Mouse (Mus musculus) heart, adult 2 months (tissue): ENCODE results near the gene Sec31b. TPM values are rescaled to one million over a fixed set of nuclear protein-coding genes. Genes with fewer than 3 reads are reported as not detected.

ENCODE experiments used
- DNase-seq, 2 experiments: peaks; one replicate each; pipeline ENCODE4 v3.0.0; 2021
- H3K27ac ChIP-seq: fragments of 200-600 bp; 2 replicates; pipeline ENCODE4 v1.8.1; 2022
- H3K27me3 ChIP-seq: fragments of 200-500 bp; 2 replicates; pipeline ENCODE4 v1.6.1; 2012; ENCODE audit warnings: mild to moderate bottlenecking, low read length, inconsistent platforms, mixed read lengths; ENCODE audit not compliant: control insufficient read depth, insufficient read depth
- H3K36me3 ChIP-seq: fragments of 200-500 bp; 2 replicates; pipeline ENCODE4 v1.6.1; 2012; ENCODE audit warnings: low read length, inconsistent platforms; ENCODE audit not compliant: control insufficient read depth, insufficient read depth
- H3K4me1 ChIP-seq: fragments of 200-500 bp; 2 replicates; pipeline ENCODE4 v1.6.1; 2011; ENCODE audit warnings: low read length; ENCODE audit not compliant: control insufficient read depth, insufficient read depth
- H3K4me3 ChIP-seq: fragments of 200-600 bp; 2 replicates; pipeline ENCODE4 v1.8.1; 2022
- H3K79me2 ChIP-seq: fragments of 200-500 bp; replicated peaks from 2 replicates; pipeline ENCODE4 v1.6.1; 2012; ENCODE audit warnings: mild to moderate bottlenecking, inconsistent platforms, low read length, moderate library complexity, mixed read lengths; ENCODE audit not compliant: control insufficient read depth, insufficient read depth
- H3K9ac ChIP-seq: fragments of 200-500 bp; 2 replicates; pipeline ENCODE4 v1.6.1; 2012; ENCODE audit warnings: low read depth, mild to moderate bottlenecking, control low read depth, inconsistent platforms, low read length, mixed read lengths
- CTCF ChIP-seq: fragments of 200-600 bp; IDR thresholded peaks from 2 replicates; pipeline ENCODE4 v1.8.1; 2022; ENCODE audit warnings: antibody characterized with exemption, mild to moderate bottlenecking, moderate library complexity
- EP300 ChIP-seq: fragments of 200-500 bp; IDR thresholded peaks from 2 replicates; pipeline ENCODE4 v1.6.1; 2011; ENCODE audit warnings: low read depth, low read length, control low read depth; ENCODE audit not compliant: insufficient read depth
- POLR2A ChIP-seq: fragments of 200-500 bp; IDR thresholded peaks from 2 replicates; pipeline ENCODE4 v1.6.1; 2011; ENCODE audit warnings: mild to moderate bottlenecking, low read depth, low read length, control low read depth; ENCODE audit not compliant: insufficient read depth
- WGBS: fragments of 180-500 bp; shearing (Covaris S2); methylation state at CpG from one replicate; pipeline ENCODE4 v1.1.7; 2018; 5-methylcytosine and 5-hydroxymethylcytosine counted together
- intact Hi-C: fragments of 180-260 bp; cut with DNase I; formaldehyde crosslinking; loops from one replicate; pipeline ENCODE4 v1.15.1; 2025
- long read RNA-seq: library from polyadenylated mRNA; stranded (forward); transcript quantifications from one replicate; pipeline ENCODE4 v2.0.0, GENCODE M21; 2021
- polyA plus RNA-seq: library from polyadenylated mRNA; depleted of rRNA; stranded (reverse); fragments of >200 nt; gene quantifications from 2 replicates; pipeline ENCODE4 v1.2.3, GENCODE M21; 2012; rRNA removed
- total RNA-seq, 2 experiments: library from RNA; stranded (reverse); gene quantifications; 2 replicates each; pipeline ENCODE4 v1.2.3; 2021

The Sec31b gene
- 10 to 100 TPM in 1 of 2 experiments, 1 to 10 TPM in 1; 8.4 to 10.5 TPM for total RNA-seq
- 16.9 and 18.5 TPM in 2 replicates for polyA plus RNA-seq
- long read RNA-seq, partial matches to known transcripts, result 3 of 7 reads
- long read RNA-seq, other reads (novel, unspliced or antisense), result 3 of 7 reads

DNA sequence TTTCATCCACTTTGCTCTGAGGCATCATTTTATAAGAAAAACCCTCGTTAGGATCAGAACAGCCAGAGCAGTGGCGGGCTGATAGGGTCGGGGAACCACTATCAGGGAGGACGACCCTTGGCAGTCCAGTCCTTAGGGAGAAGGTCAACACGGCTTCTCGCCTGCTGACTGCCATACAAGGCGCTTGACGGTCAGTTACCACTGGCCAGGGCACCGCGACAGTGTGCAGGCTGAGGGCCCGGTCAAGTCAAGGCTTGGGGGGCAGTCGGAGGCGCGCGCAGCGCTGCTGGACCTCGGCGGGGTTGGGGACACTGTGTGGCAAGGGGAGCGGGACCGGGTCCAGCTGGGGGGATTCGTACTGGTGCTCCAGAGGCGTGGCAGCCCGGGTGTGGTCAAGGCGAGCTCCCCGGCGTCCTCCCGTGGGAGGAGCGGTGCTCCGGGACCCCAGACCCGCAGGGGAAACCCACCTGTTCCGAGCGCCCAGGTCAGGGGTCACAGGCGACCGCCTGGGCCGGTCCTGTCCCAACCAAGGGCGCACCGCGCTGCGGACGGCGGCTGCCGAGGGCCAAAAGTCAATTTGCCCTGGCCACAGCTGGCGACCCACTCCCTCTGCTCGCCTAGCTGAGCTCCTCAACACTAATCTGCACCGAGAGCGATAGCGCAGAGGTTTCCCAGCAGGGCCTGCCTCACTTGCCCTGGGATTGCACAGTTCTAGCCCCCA lies at the start of gene Sec31b:
Gene Sec31b (minus strand): TSS at position 544 of the 721 bp plus-strand sequence.
- Histone ChIP-seq H3K36me3 (no peaks in the 10 kb centered on the region; the same call in 1 of the 2 replicates), H3K27ac (peak within 1 kb of the TSS; percentile 69), H3K79me2 (no peaks in the 10 kb centered on the region), H3K4me1 (no peaks in the 10 kb centered on the region), H3K27me3 (no peaks in the 10 kb centered on the region), H3K4me3 (peak within 1 kb of the TSS; percentile 63), H3K9ac (peak within 1 kb of the TSS; percentile 93)
- peak; percentile 79 to 82 for DNase-seq
- TF ChIP-seq CTCF (no peak), EP300 (no peak), POLR2A (no peak; the same call in 1 of the 2 replicates)
- WGBS, result 3% methylated on average over 47 of the region's 47 CpGs
- intact Hi-C loops, result loop anchor here (10.0 kb wide), 1 partner anchor 301 kb away; no protein-coding TSS in a partner anchor

DNA sequence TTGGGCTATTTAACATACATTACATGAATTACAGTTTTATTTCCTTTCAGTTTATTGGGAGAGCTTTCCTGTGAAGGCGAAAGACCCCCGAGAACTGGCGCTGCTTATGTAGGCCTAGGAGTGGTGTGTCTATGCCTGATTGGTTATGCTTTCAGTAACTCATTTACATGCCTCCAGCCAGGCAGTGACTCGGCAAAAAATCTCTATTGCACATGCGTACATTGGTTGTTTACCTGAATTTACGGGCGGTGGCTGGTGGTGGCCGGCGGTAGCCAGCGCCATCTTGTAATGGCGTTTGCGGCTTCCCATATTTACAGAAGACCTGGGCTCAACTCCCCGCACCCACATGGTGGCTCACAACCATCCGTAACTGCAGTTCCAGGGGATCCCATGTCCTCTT lies 48.5 kb upstream of the Sec31b start:
- Histone ChIP-seq H3K27me3 (no peaks in the 10 kb centered on the region), H3K9ac (no peak overlapping the region), H3K4me1 (no peaks in the 10 kb centered on the region), H3K36me3 (no peaks in the 10 kb centered on the region), H3K27ac (no peak overlapping the region), H3K79me2 (no peaks in the 10 kb centered on the region), H3K4me3 (no peak overlapping the region)
- DNase-seq, result no peak
- TF ChIP-seq EP300 (no peak), POLR2A (no peak), CTCF (no peak)
- intact Hi-C loops, result no loop called here
- WGBS, result 95% methylated on average over 14 of the region's 14 CpGs

DNA sequence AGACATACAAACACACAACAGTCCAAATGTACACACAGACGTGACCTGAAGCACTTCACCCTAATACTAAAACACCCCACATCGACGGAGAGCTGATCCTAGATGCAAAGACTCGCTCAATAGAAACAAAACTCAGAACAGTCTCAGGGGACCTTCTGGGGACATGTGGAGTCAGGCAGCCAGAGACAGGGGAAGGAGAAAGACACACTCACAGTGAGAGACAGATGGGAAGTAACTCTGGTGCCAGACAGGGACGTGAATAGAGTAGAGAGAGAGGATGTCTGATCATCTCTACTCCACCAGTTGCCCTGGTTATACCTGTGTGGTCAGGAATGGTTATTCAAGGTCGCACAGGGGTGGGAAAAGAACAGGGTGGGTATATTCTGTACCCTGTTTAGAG lies 46.0 kb upstream of the Sec31b start:
- H3K4me1 ChIP-seq, result no peaks in the 10 kb centered on the region
- no peaks in the 10 kb centered on the region for H3K79me2 ChIP-seq
- H3K36me3 ChIP-seq, result no peaks in the 10 kb centered on the region
- no peak for TF ChIP-seq CTCF
- TF ChIP-seq POLR2A, result no peak
- TF ChIP-seq EP300, result no peak
- H3K27ac ChIP-seq, result no peak overlapping the region
- H3K4me3 ChIP-seq, result no peak overlapping the region
- H3K9ac ChIP-seq, result no peak overlapping the region
- H3K27me3 ChIP-seq, result no peaks in the 10 kb centered on the region
- 66% methylated on average over 6 of the region's 6 CpGs for WGBS
- DNase-seq, result no peak
- intact Hi-C loops, result no loop called here

DNA sequence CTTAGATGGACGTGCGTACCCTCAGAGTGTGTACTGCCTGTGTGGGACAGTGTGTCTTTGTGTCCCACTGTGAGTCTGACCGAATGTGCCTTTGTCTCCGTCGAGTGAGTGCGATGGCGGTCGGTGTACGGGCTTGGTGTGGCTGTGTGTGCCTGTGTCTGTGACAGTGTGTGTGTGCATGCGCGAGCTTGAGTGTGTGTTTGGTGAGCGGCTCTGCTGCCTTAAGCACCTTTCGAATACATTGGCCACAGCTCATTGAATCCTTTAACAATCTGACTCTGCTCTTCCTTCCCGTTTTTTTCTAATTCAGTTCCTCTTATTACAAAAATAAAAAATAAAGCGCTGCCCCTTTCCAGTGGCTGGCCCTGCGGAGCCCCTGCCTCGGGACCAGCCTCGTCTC lies 45.3 kb upstream of the Sec31b start:
- Histone ChIP-seq H3K36me3 (no peaks in the 10 kb centered on the region), H3K79me2 (no peaks in the 10 kb centered on the region), H3K4me1 (no peaks in the 10 kb centered on the region), H3K9ac (no peak overlapping the region), H3K27ac (no peak overlapping the region), H3K4me3 (no peak overlapping the region), H3K27me3 (no peaks in the 10 kb centered on the region)
- no peak for TF ChIP-seq POLR2A
- no peak for TF ChIP-seq EP300
- no peak for TF ChIP-seq CTCF
- no peak for DNase-seq
- WGBS, result 82% methylated on average over 18 of the region's 18 CpGs
- intact Hi-C loops, result no loop called here

DNA sequence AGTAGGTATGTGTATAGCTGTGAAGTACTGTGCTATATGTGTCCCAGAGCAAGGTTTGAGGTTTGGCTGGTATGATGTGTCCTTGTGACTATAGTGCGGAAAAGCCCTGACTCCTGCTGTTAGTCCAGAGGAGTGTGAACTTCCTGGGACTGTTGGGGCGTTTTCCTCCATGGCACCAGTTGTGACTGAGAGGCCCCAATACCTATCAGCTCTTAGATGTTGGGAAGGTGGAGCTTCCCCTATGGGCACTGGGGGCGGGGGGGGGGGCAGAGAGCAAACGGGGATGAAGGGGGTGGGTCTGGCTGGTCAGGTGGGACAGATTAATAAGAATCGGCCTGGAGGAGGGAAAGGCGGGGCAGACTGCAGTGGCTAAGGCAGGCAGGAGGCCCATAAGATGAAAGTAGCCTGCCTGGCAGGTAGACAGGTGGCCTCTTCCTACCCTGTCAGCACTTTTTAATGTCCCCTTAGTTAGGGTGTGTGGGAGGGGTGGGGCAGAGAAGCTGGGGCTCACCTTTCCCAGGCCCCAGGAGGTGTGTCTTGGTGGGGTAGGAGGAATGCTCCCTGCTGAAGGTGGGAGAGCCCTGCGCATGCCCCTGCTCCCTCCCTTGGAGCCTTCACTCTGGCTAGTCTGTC lies 44.0 kb upstream of the Sec31b start:
- Histone ChIP-seq H3K79me2 (no peaks in the 10 kb centered on the region), H3K36me3 (no peaks in the 10 kb centered on the region), H3K4me3 (no peak overlapping the region), H3K27me3 (no peaks in the 10 kb centered on the region), H3K4me1 (no peaks in the 10 kb centered on the region), H3K9ac (no peak overlapping the region), H3K27ac (no peak overlapping the region)
- TF ChIP-seq EP300, result no peak
- no peak for TF ChIP-seq POLR2A
- no peak for TF ChIP-seq CTCF
- WGBS, result 44% methylated on average over 7 of the region's 7 CpGs
- intact Hi-C loops, result loop anchor here (10.0 kb wide), 1 partner anchor 445 kb away; no protein-coding TSS in a partner anchor
- DNase-seq, result no peak

DNA sequence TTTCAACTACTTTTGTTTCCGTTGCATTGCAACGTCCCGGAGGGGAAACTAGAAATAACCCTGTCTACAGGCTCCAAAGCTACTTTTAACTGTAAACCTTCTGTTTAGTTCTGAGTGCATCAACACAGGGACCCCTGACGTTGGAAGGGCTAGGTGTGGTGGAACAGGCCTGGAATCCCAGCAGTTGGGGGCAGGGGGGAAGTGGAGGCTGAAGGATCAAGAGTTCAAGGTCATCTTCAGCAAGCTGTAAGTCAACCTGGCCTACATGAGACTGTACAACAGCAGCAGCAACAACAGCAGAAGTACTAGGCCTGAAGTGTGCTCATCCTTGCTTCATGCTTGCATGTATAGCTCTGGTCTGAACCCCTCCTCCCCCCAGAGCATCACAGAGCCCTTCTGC lies 42.4 kb upstream of the Sec31b start:
- H3K27me3 ChIP-seq, result no peaks in the 10 kb centered on the region
- no peak for DNase-seq
- 42% methylated on average over 4 of the region's 4 CpGs for WGBS
- TF ChIP-seq POLR2A (no peak), EP300 (no peak), CTCF (no peak)
- no peaks in the 10 kb centered on the region for H3K4me1 ChIP-seq
- H3K27ac ChIP-seq, result no peak overlapping the region
- H3K4me3 ChIP-seq, result no peak overlapping the region
- intact Hi-C loops, result loop anchor here (10.0 kb wide), 1 partner anchor 447 kb away; no protein-coding TSS in a partner anchor
- H3K9ac ChIP-seq, result no peak overlapping the region
- no peaks in the 10 kb centered on the region for H3K79me2 ChIP-seq
- no peaks in the 10 kb centered on the region for H3K36me3 ChIP-seq
